Mouse (Mus musculus) adrenal gland (tissue): ENCODE results near the gene Tmub1.
"Not testable (repeated sequence)": the region's sequence is repeated elsewhere in the genome, so short reads cannot be mapped to it uniquely, and the experiment has no call there.

ENCODE experiments used
- intact Hi-C: fragments of 180-260 bp; cut with DNase I; formaldehyde crosslinking; loops from one replicate; pipeline ENCODE4 v1.15.1; 2025

Tmub1 gene

GRCm38 (mm10) chr5:24424861-24425411 is 22.7 kb downstream of the Tmub1 start:
- intact Hi-C loops, result no loop called here

DNA sequence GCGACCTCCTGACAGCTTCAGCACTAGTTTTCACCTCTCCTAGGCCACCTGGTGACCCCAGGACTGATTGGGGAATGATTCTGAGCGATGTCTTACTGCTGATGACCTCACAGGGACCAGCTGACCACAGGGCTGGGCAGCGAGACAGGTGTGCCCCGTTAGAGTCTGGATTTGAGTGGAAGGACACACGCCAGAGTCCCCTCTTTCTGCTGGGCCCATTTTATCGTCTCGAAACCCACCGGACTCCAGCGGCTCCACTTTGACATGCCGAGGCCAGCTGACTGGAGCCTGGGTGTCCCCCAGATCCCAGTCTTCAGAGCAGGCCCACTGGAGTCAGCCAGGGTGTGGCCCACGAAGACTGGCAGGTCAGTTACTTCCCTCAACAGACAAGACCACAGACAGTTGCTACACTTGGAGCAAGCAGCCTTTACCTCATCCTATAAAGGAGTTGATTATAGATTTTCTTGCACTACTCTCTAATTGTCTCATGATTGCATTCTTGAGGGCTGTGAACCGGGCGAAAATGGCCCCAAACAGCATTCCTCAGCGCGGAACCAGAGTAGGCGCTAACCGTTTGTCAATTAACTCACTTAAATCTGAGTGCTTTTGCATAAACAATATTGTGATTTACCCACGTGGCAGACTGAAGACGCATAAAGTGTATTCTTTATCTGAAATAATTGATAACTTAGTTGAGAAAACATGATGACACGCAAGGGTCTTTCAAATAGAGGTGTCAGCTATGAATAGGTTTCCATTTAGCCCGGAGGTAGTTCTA is 23.5 kb downstream of the Tmub1 start:
- intact Hi-C loops, result no loop called here

DNA sequence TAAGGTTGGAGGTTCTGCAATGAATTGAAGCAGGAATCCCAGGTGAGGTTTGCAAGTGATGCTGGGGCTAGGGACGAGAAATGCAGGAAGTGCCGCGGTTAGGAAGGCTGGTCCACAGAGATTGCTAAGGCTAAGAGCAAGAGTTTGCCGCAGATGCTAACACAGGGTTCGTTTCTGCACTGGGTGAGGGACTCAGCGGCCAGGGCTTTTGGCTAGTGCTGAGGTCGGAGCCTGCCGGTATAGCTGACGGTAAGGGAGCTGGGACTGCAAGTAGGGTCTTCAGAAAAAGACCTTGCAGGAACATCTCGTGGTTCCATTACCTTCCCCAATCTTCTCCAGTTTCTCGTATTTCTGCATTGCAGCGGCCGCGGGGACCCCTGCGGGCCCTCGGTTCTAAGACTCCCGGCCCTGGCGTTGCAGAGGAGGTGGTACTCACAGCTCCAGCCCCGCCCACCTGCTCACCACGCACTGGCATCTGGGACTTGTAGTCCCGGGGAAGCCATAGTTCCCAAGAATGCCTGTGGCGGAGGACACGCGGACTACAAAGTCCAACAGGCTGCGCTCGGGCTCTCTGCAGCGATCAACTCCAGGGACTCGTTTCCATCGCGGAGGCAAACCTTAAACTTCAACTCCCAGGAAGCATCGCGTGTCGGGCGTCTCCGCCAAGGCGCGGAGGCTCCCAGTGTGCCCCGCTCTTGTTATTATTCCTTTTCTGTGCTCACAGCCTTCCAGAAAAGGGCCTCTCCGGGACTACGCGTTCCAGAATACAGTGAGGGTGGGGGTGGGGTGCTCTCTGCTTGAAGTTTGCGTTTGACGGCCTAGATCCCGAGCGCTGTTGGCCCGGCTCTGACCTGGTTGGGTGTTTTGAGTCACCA is 24.3 kb downstream of the Tmub1 start, which contains the start of the genes Cdk5 and Slc4a2:
Gene Cdk5, minus strand, starts transcription at position 402 of the 875 bp plus-strand sequence.
Gene Slc4a2, plus strand, starts transcription at position 709 of the 875 bp plus-strand sequence.
- intact Hi-C loops, result no loop called here

DNA sequence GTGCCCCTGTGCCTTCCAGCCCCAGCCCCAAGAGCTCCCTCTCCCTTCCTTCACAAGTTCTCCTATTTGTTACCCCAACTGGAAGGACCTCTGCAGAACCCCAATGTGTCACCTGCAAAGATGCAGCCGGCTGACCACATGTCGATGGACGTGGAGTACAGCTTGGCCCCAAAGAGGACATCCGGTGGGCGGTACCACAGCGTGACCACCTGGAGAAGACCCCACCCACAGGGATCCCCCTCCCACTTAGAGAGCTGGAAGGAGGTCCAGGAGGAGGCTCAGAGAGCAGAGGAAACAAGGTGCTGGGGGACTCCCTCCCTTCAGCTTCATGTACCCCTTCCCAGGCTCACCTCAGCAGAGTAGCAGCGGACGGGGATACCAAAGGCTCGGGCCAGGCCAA is 27.3 kb downstream of the Tmub1 start:
- intact Hi-C loops, result no loop called here

DNA sequence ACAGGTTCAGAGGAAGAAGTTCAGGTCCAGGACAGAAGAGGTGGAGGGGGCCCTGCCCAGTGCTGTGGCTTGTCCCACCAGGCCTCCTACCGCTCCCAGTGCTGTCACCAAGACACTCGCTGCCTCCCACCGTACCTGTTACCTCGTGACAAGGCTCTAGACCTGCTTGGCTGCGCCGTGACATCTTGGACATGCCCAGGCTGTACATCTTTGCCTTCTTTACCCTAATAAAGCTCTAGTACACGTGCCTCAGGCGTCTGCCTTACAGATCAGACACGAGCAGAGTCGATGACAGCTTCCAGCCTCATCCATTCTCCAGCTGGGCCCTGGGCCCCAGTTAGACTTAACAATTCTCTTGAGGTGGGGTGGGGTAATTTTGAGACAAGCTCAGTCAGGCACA is 30.1 kb downstream of the Tmub1 start:
- intact Hi-C loops, result no loop called here

DNA sequence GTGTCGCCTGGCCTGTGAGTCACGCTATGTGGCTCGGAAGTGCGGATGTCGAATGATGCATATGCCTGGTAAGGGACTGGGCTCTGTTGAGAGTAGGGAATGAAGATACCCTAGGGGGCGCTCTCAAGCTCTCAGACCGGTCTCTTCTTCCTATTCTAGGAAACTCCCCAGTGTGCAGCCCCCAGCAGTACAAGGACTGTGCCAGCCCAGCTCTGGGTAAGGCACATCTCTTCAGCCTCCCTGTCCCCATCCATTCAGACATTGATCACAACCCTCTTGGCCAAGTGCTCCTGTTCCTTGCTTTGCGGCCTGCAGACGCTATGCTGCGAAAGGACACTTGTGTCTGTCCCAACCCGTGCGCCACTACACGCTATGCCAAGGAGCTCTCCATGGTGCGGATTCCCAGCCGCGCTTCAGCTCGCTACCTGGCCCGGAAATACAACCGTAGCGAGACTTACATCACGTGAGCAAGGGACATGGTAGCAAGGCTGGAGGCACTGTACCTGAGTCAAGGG is 31.4 kb downstream of the Tmub1 start:
- intact Hi-C loops, result no loop called here

GRCm38 (mm10) chr5:24413938-24414337 is 33.7 kb downstream of the Tmub1 start:
- intact Hi-C loops, result no loop called here

GRCm38 (mm10) chr5:24413042-24413693 is 34.5 kb downstream of the Tmub1 start, which contains the start of gene Asic3:
TSS of gene Asic3 (plus strand) at chr5:24413392.
- intact Hi-C loops, result no loop called here

- intact Hi-C loops, result no loop called here
Measured at GRCm38 (mm10) chr5:24412063-24412462, 35.6 kb downstream of the Tmub1 start.

DNA sequence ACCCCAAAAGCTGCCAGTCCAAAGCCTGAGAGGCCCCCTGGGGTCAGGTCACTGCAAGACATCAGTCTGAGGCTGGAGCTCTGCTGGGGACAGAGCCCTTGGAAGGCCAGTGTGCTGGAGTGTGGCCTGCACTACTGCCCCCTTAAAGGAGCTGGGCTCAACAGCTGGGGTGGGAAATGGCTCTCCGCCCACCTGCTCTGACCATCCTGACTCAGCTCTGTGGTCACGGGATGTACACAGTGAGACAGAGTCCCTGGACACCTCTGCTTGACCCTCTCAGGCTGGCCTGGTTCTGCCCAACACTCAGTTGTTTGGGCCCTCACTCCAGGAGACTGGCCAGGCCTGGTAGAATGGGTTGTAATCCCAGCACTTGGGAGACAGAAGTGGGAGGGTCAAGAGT is 38.2 kb downstream of the Tmub1 start:
- intact Hi-C loops, result no loop called here

DNA sequence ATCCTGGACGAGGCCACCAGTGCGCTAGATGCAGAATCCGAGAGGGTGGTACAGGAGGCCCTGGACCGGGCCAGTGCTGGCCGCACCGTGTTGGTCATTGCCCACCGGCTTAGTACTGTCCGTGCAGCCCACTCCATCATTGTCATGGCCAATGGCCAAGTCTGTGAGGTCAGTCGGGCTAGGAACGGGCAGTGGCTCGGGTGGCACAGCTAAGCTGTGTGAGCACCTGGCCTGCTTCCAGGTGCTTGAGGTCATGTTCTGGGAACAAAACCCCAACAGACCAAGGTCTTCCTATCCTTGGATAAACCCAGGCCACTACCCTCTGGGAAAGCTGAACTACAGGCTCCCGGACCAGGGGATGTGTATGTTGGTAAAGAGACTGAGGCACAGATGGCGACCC is 39.0 kb downstream of the Tmub1 start:
- intact Hi-C loops, result no loop called here

GRCm38 (mm10) chr5:24405389-24405876 is 42.2 kb downstream of the Tmub1 start:
- intact Hi-C loops, result no loop called here

- intact Hi-C loops, result no loop called here
Measured at GRCm38 (mm10) chr5:24404594-24405360, 42.9 kb downstream of the Tmub1 start.

DNA sequence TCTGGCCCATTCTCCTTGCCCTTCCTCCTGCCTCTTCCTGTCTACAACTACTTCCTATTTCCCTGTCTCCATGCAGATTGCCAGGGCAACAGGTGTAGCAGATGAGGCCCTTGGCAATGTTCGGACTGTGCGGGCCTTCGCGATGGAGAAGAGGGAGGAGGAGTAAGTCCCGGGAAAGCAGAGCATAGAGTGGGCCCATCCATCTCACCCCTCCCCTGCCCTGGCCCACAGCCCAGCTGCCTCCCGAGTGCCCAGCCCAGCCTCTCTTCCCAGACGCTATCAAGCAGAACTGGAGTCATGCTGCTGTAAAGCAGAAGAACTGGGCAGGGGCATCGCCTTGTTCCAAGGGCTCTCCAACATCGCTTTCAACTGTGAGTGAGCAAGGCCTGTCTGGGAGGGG is 45.7 kb downstream of the Tmub1 start:
- intact Hi-C loops, result no loop called here

DNA sequence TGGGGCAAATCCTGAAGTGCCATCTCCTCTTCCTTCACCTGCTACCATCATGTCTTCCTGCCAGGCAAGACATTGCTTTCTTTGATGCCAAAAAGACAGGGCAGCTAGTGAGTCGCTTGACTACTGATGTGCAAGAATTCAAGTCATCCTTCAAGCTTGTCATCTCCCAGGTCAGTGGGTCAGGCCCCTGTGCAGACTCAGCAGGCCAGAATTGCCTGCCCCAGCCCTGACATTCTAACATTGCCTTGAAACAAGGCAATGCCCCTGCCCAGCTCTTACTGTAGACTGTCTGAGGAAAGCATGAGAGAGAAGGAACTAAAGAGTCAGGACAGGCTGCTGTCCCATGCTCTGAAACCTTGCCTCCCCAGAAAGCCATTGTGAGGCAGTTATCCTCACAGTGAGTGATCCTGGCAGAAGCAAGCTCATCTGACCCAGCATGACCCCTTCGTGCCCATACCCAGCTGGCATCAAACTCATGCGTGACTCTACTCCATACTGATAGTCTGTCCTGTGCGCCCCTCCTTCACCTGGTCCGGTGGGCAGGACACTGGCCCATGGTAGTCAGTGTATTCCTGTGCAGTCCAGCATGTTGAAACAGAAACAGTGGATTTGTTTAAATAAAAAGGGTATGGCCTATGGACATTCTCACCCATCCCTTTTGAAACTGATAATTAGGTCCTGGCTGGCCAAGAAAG is 46.6 kb downstream of the Tmub1 start:
- intact Hi-C loops, result no loop called here

GRCm38 (mm10) chr5:24400362-24400761 is 47.3 kb downstream of the Tmub1 start:
- intact Hi-C loops, result no loop called here

GRCm38 (mm10) chr5:24399686-24400085 is 48.0 kb downstream of the Tmub1 start:
- intact Hi-C loops, result no loop called here

DNA sequence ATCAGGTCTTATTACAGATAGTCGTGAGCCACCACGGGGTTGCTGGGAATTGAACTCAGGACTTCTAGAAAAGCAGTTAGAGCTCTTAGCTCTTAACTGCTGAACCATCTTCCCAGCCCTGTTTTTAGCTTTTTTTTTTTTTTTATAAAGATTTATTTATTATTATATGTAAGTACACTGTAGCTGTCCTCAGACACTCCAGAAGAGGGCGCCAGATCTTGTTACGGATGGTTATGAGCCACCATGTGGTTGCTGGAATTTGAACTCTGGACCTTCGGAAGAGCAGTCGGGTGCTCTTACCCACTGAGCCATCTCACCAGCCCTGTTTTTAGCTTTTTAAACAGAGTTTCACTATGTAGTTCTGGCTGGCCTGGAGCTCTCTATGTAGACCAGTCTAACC is 51.4 kb downstream of the Tmub1 start:
- intact Hi-C loops, result not testable (repeated sequence)
